Mouse (Mus musculus) heart, postnatal 14 days (tissue): ENCODE data around the gene Ap1m2. TPM values are rescaled to one million over a fixed set of nuclear protein-coding genes. Genes with fewer than 3 reads are reported as not detected.
"Not testable (repeated sequence)": the region's sequence is repeated elsewhere in the genome, so short reads cannot be mapped to it uniquely, and the experiment has no call there.

ENCODE experiments used
- DNase-seq, 2 experiments: peaks; one replicate each; pipeline ENCODE4 v3.0.0; 2021 to 2022
- intact Hi-C: fragments of 180-260 bp; cut with DNase I; formaldehyde crosslinking; loops from one replicate; pipeline ENCODE4 v1.15.1; 2025
- total RNA-seq, 2 experiments: library from RNA; stranded (reverse); gene quantifications; 2 replicates each; pipeline ENCODE4 v1.2.3; 2021

Ap1m2 gene
- total RNA-seq, 2 experiments from 2014 or later, result 0.12 TPM; not detected in 1

DNA sequence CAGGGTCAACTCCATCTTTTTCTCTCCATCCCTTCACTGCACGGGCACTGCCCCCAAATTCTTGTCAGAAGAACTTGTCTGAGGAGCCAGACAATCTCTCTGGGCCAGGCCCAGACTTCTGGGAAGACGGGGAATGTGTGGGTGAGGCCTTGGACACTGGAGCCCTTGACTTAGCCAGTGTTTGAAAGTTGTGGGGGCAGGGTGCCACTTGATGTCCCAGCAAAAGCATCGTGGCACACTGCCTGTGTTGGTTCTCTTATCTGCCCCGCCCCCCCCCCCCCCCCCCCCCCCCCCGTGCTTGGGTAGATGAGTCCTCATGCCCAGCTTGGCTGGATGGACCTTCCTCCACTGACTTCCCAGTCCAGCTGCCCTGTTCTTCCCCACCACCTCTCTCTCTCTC is 16.9 kb upstream of the Ap1m2 start:
- DNase-seq, result peak; percentile 63 to 71
- intact Hi-C loops, result no loop called here

GRCm38 (mm10) chr9:21328041-21328440 is 15.9 kb upstream of the Ap1m2 start:
- intact Hi-C loops, result no loop called here
- no peak for DNase-seq

DNA sequence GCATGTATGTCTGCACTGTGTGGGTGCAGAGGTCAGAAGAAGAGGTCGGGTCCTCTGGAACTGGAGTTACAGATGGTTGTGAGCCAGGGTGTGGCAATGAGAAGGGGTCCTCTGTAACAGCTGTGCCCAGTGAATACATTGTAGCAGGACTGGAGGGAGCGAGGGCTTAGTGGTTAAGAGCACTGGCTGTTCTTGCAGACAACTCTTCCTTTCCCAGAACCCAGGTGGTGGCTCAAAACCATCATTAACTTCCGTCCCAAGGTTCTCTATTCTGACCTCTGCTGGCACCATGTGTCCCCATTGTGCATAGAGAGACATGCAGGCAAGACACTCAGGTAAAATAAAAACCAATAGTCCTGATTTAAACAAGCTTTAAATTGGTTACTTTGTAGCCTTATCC is 15.4 kb upstream of the Ap1m2 start:
- DNase-seq, result no peak
- intact Hi-C loops, result no loop called here

- DNase-seq, result no peak
- intact Hi-C loops, result no loop called here
Measured at GRCm38 (mm10) chr9:21324269-21324668, 12.1 kb upstream of the Ap1m2 start.

GRCm38 (mm10) chr9:21322917-21323297 is 10.8 kb upstream of the Ap1m2 start:
- DNase-seq, intact Hi-C loops: not testable (repeated sequence)

DNA sequence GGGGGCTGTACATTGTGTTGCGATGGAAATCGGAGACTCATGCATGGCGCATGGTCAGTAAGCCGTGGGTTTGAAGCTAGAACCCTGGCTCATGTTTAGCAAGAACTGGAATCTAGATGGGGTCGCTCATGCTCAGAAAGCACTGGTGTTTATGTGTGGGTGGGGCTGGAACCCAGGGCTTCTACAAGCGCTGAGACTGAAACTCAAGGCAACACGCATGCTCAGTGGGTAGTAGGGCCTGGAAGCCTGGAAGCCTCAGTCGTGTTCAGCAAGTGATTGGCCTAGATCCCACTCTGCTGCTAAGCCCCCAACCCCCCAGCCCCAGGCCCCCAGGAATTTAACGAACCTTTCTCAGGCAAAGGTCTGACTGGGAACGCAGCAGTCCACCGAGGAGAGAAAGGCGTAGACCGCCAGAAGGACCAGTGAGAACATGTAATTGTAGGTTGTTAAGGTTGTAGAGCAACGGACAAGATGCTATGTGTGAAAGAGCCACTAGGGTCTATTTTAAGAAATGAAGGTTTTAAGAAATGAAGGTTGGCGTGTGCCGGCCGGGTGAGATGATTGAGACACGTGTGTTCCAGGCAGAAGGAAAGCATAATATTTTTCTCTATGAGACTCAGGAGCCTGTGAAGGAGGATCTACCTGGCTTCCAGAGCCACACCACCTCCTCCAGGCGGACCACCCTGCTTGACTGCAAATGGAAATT is 10.2 kb upstream of the Ap1m2 start:
- intact Hi-C loops, result no loop called here
- no peak for DNase-seq

GRCm38 (mm10) chr9:21321513-21321835 is 9.3 kb upstream of the Ap1m2 start:
- intact Hi-C loops, result no loop called here
- DNase-seq, result peak; percentile 37 to 41

GRCm38 (mm10) chr9:21320619-21321512 is 8.7 kb upstream of the Ap1m2 start, which contains the start of gene Slc44a2:
Gene Slc44a2, plus strand, starts transcription at chr9:21320698.
- DNase-seq, result peak; percentile 93 to 95
- intact Hi-C loops, result no loop called here

GRCm38 (mm10) chr9:21320280-21320618 is 8.1 kb upstream of the Ap1m2 start:
- no peak for DNase-seq
- intact Hi-C loops, result no loop called here

DNA sequence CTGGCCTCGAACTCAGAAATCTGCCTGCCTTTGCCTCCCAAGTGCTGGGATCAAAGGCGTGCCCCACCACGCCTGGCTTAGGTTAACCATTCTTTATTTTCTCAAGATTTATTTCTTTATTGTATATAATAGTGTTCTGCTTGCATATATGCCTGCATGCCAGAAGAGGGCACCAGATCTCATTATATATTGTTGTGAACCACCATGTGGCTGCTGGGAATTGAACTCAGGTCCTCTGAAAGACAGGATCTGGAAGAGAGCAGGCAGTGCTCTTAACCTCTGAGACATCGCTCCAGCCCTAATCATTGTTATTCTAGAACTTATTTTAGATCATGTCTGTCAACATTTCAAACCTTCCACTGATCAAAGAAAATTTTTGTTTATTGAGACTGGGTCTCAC is 7.4 kb upstream of the Ap1m2 start:
- no peak for DNase-seq
- intact Hi-C loops, result no loop called here

DNA sequence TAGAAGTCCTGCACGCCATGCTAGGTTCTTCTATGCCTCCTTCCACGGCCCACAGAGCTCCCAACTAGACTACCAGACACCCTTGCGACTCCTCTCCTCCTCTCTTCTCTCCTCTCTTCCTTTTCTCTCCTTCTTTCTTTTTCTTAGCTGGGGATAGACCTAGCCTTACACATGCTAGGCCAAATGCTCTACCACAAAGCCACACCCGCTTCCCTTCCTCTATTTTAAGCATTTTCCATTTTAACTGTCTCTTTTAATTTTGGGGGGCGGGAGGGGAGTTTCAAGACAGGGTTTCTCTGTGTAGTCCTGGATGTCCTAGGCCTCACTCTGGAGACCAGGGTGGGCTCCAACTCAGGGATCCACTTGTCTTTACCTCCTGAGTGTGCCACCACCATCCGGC is 6.7 kb upstream of the Ap1m2 start:
- intact Hi-C loops, result no loop called here
- DNase-seq, result no peak

GRCm38 (mm10) chr9:21316696-21317095 is 4.6 kb upstream of the Ap1m2 start:
- no peak for DNase-seq
- intact Hi-C loops, result no loop called here

DNA sequence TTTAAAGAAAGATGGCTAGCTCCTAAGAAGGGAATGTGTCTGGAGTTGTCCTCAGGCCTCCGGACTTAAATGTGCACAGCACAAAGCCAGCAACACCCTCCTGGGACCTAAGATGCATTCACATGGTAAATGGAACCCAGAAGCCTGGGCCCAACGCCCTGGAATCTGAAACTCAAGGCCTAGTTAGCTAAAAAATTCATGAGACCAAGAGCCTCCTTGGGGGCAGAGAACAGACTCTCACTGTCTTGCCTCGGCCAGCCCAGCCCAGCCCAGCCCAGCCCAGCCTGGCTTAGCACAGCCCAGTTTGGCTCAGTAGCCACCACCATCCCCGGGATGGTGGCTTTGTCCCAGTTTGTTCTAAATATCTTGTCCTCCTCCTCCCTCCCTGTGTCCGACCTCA is 3.3 kb upstream of the Ap1m2 start:
- intact Hi-C loops, result no loop called here
- DNase-seq, result no peak

- DNase-seq, result no peak
- intact Hi-C loops, result loop anchor here (5.0 kb wide), 1 partner anchor 158 kb away; no protein-coding TSS in a partner anchor
Measured at GRCm38 (mm10) chr9:21314367-21315140, 2.4 kb upstream of the Ap1m2 start.

DNA sequence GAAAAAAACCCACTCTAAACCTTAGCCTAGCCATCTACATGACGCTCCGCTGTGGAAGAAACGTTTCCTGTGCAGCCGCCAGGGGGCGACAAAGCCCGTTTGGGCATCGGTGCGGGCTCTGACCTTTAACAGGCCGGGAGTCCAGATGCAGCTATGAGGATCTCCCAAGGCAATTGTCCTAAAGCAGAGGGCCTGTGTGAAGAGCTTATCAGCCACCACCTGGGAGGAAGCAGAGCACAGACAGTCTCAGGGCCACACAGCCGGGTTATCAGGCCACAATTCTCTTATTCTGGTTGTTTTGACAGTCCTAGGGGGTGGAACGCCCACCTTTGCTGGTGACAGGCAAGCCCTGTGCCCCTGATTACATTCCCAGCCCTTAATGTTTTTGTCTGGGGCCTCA is 1.3 kb upstream of the Ap1m2 start:
- intact Hi-C loops, result loop anchor here (1.0 to 5.0 kb wide), 3 partner anchors 44 to 159 kb away; no protein-coding TSS in a partner anchor
- peak; percentile 96 to 97 for DNase-seq

- DNase-seq, result no peak
- intact Hi-C loops, result loop anchor here (5.0 kb wide), 1 partner anchor 161 kb away; no protein-coding TSS in a partner anchor
Measured at GRCm38 (mm10) chr9:21311695-21312094, 442 bp downstream of the Ap1m2 start.

DNA sequence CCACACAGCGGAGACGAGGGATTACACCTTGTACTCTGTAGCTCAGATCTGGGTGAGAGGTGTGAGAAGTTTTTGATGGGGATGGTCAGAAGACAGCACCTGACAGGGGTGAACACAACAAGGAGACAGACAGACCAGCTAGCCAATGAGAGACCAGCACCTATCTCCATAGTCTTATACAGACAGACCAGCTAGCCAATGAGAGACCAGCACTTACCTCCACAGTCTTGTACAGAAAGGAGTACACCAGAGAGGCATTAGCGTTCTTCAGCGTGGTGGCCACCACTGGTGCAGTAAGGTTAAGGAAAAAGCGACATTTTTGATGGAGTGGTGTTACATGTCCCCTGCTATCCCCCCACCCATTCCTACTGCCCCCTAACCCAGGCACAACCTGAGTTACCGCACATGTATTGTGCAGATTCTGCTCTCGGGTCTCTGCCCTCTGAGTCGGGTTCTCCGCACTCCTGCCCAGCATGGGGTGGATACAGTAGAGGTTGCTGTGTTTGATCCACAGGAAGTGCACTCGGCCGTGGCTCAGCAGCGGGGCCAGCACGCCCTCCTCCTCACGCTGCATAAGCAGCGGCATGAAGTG is 2.9 kb downstream of the Ap1m2 start:
- no peak for DNase-seq

DNA sequence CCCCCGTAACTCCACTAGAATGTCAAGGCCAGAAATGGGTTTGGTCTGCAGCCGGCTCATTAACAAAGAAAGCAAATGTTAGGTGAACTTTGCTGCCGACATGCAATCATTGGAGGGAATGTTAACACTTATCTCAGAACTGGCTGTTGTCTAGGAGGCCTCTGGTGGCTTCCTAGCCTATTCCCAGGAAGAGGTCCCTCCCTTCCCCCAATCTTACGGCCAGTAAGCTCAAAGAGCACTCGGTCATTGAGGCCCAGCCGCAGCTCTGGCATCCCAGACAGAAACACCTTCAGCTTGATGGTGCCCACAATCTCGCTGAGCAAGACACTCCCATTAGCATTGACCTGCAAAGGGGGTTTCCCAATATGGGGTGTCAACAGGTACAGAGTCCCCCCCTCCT is 7.1 kb downstream of the Ap1m2 start:
- intact Hi-C loops, result no loop called here
- DNase-seq, result no peak

More for the DNA sequence above, 2.9 kb downstream of the Ap1m2 start:
- intact Hi-C loops, result no loop called here

DNA sequence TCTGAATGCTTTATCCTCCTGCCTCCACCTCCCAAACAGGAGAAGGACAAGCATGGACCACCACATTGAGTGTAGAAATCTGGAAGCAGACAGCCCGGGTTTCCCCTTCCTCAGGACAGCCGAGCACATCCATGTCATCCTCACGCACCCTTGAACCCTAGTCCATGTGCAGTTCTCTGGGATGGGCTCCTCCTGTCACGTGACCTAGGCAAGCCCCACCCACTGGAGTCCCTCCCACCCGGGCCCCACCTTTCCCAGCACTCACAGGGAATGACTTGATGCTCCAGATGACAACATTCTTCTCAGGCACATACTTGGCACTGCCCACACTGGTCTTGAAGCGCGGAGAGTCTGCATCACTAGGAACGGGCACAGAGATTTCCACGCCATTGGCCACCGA is 13.1 kb downstream of the Ap1m2 start:
- intact Hi-C loops, result no loop called here
- no peak for DNase-seq

- DNase-seq, result no peak
- intact Hi-C loops, result no loop called here
Measured at GRCm38 (mm10) chr9:21292271-21292670, 19.9 kb downstream of the Ap1m2 start.

- DNase-seq, intact Hi-C loops: not testable (repeated sequence)
Measured at GRCm38 (mm10) chr9:21291868-21292267, 20.3 kb downstream of the Ap1m2 start.
